Mouse (Mus musculus) lung, adult 2 months (tissue): ENCODE measurements around the gene Hnrnph1.

ENCODE experiments used
- CTCF ChIP-seq: fragments of 200-500 bp; IDR thresholded peaks from 2 replicates; pipeline ENCODE4 v1.5.1; 2011; ENCODE audit warnings: mild to moderate bottlenecking, low read length, control low read depth; ENCODE audit not compliant: insufficient read depth
- POLR2A ChIP-seq: fragments of 200-500 bp; IDR thresholded peaks from 2 replicates; pipeline ENCODE4 v1.6.1; 2011; ENCODE audit warnings: low read depth, mild to moderate bottlenecking, control low read depth, low read length, borderline replicate concordance; ENCODE audit errors: extremely low read depth

DNA sequence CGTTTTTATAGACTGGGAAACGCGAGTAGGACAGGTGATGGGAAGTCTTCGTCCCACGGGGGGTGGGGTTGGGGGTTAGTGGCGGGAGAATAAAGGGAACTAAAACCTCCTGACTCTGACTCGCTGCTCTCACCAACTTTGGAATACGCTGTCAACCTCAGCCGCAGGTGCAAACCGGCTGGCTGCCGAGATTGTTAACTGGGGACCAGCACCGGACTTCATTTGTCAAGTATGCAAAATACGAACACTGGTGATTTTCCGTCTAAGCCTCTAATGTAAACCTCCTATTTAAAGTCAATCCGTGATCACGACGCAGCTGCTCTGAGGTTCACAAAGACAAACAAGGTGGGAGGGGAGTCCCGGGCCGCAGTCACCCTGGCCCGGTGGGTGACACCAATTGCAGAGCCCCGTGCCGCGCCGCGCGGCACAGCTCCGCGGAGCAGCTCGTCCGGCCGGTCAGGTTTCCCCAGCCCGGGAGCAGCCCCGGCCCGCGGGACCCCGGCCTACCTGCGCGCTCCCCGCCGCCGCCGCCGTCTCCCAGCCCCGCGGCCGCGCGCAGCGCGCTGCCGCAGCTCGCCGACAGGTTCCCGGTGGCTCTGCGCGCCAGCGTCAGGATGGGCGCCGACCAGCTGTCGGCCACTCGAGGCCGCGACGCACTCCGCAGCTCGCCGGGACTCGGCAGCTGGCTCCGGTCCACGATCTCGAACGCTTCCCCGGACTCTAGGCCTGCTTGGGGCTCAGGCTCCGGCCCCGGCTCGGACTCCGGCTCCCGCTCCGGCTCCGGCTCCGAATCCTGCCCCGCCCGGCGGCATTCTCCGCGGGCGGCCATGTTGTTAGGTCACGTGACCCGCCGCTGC lies 53.7 kb downstream of the Hnrnph1 start, which contains the start of gene Rufy1:
- TF ChIP-seq POLR2A (0 out of 2 replicates have a peak, but pooled peaks have one; percentile 6), CTCF (no peak)
